Mouse (Mus musculus): ENCODE measurements at regions not wholly inside any gene's neighbourhood (a gene's known extent, or its start where the extent isn't known, plus 50 kb on each side); places are given as distances from the start of the nearest gene placed in this dataset.
A peak's percentile ranks its signal among the peaks of the same experiment; 100 is the strongest.

- DNase-seq, result no peak
- peaks cover 3% of the 10 kb centered on the region; the same call in 1 of the 2 replicates for H3K4me1 ChIP-seq (ENCODE audit: insufficient read depth)
- H3K36me3 ChIP-seq (ENCODE audit: insufficient read depth), result no peaks in the 10 kb centered on the region
- no peak for TF ChIP-seq CTCF (IDR thresholded peaks at IDR 0.05; ENCODE audit: low read depth)
- no peak overlapping the region for H3K4me3 ChIP-seq (ENCODE audit: low read depth, low read length)
- no peaks in the 10 kb centered on the region for H3K9me3 ChIP-seq (ENCODE audit: low read depth, low read length)
- ATAC-seq (ENCODE audit: insufficient read depth), result no peak
- 49% methylated on average over 6 of the region's 6 CpGs for WGBS
- H3K27ac ChIP-seq (ENCODE audit: low read depth), result no peak overlapping the region
- H3K27me3 ChIP-seq (ENCODE audit: insufficient read depth, low read length), result no peaks in the 10 kb centered on the region
- H3K4me2 ChIP-seq, result no peak overlapping the region
- no peak overlapping the region for H3K9ac ChIP-seq
Measured at GRCm38 (mm10) chr9:51637131-51637920, 127.8 kb upstream of the Arhgap20 start.

GRCm38 (mm10) chr9:51641706-51642105, 123.4 kb upstream of the Arhgap20 start:
- Histone ChIP-seq H3K9me3 (ENCODE audit: low read depth, low read length) (no peaks in the 10 kb centered on the region), H3K27me3 (ENCODE audit: insufficient read depth, low read length) (no peaks in the 10 kb centered on the region), H3K4me3 (ENCODE audit: low read depth, low read length) (no peak overlapping the region), H3K9ac (no peak overlapping the region), H3K4me1 (ENCODE audit: insufficient read depth) (peaks cover 3% of the 10 kb centered on the region; the same call in 1 of the 2 replicates), H3K27ac (ENCODE audit: low read depth) (no peak overlapping the region), H3K36me3 (ENCODE audit: insufficient read depth) (no peaks in the 10 kb centered on the region), H3K4me2 (no peak overlapping the region)
- ATAC-seq (ENCODE audit: insufficient read depth), result no peak
- TF ChIP-seq CTCF (IDR thresholded peaks at IDR 0.05; ENCODE audit: low read depth), result no peak
- no peak for DNase-seq
- 68% methylated on average over 4 of the region's 4 CpGs for WGBS

- WGBS, result 21% methylated on average over 1 of the region's 1 CpGs
- H3K27ac ChIP-seq (ENCODE audit: low read depth), result no peak overlapping the region
- no peaks in the 10 kb centered on the region for H3K36me3 ChIP-seq (ENCODE audit: insufficient read depth)
- no peaks in the 10 kb centered on the region for H3K27me3 ChIP-seq (ENCODE audit: insufficient read depth, low read length)
- no peaks in the 10 kb centered on the region for H3K9me3 ChIP-seq (ENCODE audit: low read depth, low read length)
- no peak overlapping the region for H3K4me3 ChIP-seq (ENCODE audit: low read depth, low read length)
- no peaks in the 10 kb centered on the region for H3K4me1 ChIP-seq (ENCODE audit: insufficient read depth)
- DNase-seq (peak; percentile 38), ATAC-seq (ENCODE audit: insufficient read depth) (no peak)
- no peak overlapping the region for H3K4me2 ChIP-seq
- no peak overlapping the region for H3K9ac ChIP-seq
- TF ChIP-seq CTCF (IDR thresholded peaks at IDR 0.05; ENCODE audit: low read depth), result no peak
Measured at GRCm38 (mm10) chr9:51645426-51645825, 119.7 kb upstream of the Arhgap20 start.

- Histone ChIP-seq H3K4me2 (no peak overlapping the region), H3K9ac (no peak overlapping the region), H3K4me1 (ENCODE audit: insufficient read depth) (no peaks in the 10 kb centered on the region), H3K27ac (ENCODE audit: low read depth) (no peak overlapping the region), H3K9me3 (ENCODE audit: low read depth, low read length) (no peaks in the 10 kb centered on the region), H3K4me3 (ENCODE audit: low read depth, low read length) (no peak overlapping the region), H3K36me3 (ENCODE audit: insufficient read depth) (no peaks in the 10 kb centered on the region), H3K27me3 (ENCODE audit: insufficient read depth, low read length) (no peaks in the 10 kb centered on the region)
- no peak for ATAC-seq (ENCODE audit: insufficient read depth)
- no peak for TF ChIP-seq CTCF (IDR thresholded peaks at IDR 0.05; ENCODE audit: low read depth)
- no peak for DNase-seq
- 63% methylated on average over 4 of the region's 4 CpGs for WGBS
Measured at GRCm38 (mm10) chr9:51653376-51654292, 111.5 kb upstream of the Arhgap20 start.

- Histone ChIP-seq H3K9ac (no peak overlapping the region), H3K4me1 (ENCODE audit: insufficient read depth) (no peaks in the 10 kb centered on the region), H3K27me3 (ENCODE audit: insufficient read depth, low read length) (no peaks in the 10 kb centered on the region), H3K4me2 (no peak overlapping the region), H3K27ac (ENCODE audit: low read depth) (no peak overlapping the region), H3K4me3 (ENCODE audit: low read depth, low read length) (no peak overlapping the region), H3K9me3 (ENCODE audit: low read depth, low read length) (no peaks in the 10 kb centered on the region), H3K36me3 (ENCODE audit: insufficient read depth) (no peaks in the 10 kb centered on the region)
- DNase-seq, result no peak
- TF ChIP-seq CTCF (IDR thresholded peaks at IDR 0.05; ENCODE audit: low read depth), result no peak
- no peak for ATAC-seq (ENCODE audit: insufficient read depth)
- 91% methylated on average over 1 of the region's 1 CpGs for WGBS
Measured at GRCm38 (mm10) chr9:51654645-51655044, 110.5 kb upstream of the Arhgap20 start.

- no peak overlapping the region for H3K9ac ChIP-seq
- 90% methylated on average over 1 of the region's 1 CpGs for WGBS
- no peak overlapping the region for H3K4me2 ChIP-seq
- 0 out of 2 replicates have a peak, but pooled peaks cover 5% of the 10 kb centered on the region for H3K4me1 ChIP-seq (ENCODE audit: insufficient read depth)
- no peaks in the 10 kb centered on the region for H3K36me3 ChIP-seq (ENCODE audit: insufficient read depth)
- no peak for TF ChIP-seq CTCF (IDR thresholded peaks at IDR 0.05; ENCODE audit: low read depth)
- DNase-seq, result no peak
- ATAC-seq (ENCODE audit: insufficient read depth), result no peak
- H3K27me3 ChIP-seq (ENCODE audit: insufficient read depth, low read length), result no peaks in the 10 kb centered on the region
- H3K9me3 ChIP-seq (ENCODE audit: low read depth, low read length), result no peaks in the 10 kb centered on the region
- H3K27ac ChIP-seq (ENCODE audit: low read depth), result no peak overlapping the region
- no peak overlapping the region for H3K4me3 ChIP-seq (ENCODE audit: low read depth, low read length)
Measured at GRCm38 (mm10) chr9:51657796-51658195, 107.3 kb upstream of the Arhgap20 start.

Data from lung, embryonic 14.5 days (tissue).